Mouse (Mus musculus) stomach, postnatal 0 days (tissue): ENCODE data around the gene Caprin1.

Experiments
- CTCF ChIP-seq: IDR thresholded peaks from 2 replicates; pipeline ENCODE4 v1.5.1; 2016; ENCODE audit warnings: antibody characterized with exemption, low read depth, mild to moderate bottlenecking, moderate library complexity
- EP300 ChIP-seq: optimal IDR thresholded peaks from 2 replicates; pipeline ENCODE3; 2016; ENCODE audit warnings: antibody characterized with exemption

- TF ChIP-seq CTCF (no peak), EP300 (no peak)
These were observed 6.5 kb upstream of the Caprin1 start for GRCm38 (mm10) chr2:103803770-103804530.
